Mouse (Mus musculus) cortical plate, adult 2 months (tissue): ENCODE measurements at regions not wholly inside any gene's neighbourhood (a gene's known extent, or its start where the extent isn't known, plus 50 kb on each side); places are given as distances from the start of the nearest gene placed in this dataset.

Source experiments
- H3K27ac ChIP-seq: fragments of 200-500 bp; 2 replicates; pipeline ENCODE4 v1.5.1; 2012; ENCODE audit warnings: low read length, control low read depth, inconsistent platforms; ENCODE audit not compliant: insufficient read depth
- H3K4me1 ChIP-seq: fragments of 200-500 bp; 2 replicates; pipeline ENCODE4 v1.6.1; 2011; ENCODE audit warnings: low read length; ENCODE audit not compliant: control insufficient read depth, insufficient read depth
- H3K4me3 ChIP-seq: fragments of 200-500 bp; 2 replicates; pipeline ENCODE4 v1.5.1; 2011; ENCODE audit warnings: mild to moderate bottlenecking, low read length, control low read depth; ENCODE audit not compliant: insufficient read depth
- CTCF ChIP-seq: fragments of 200-500 bp; IDR thresholded peaks from 2 replicates; pipeline ENCODE4 v1.5.1; 2011; ENCODE audit warnings: mild to moderate bottlenecking, control low read depth, low read length; ENCODE audit not compliant: insufficient read depth; ENCODE audit errors: extremely low read depth
- POLR2A ChIP-seq: fragments of 200-500 bp; IDR thresholded peaks from 2 replicates; pipeline ENCODE4 v1.6.1; 2011; ENCODE audit warnings: mild to moderate bottlenecking, low read length, control low read depth; ENCODE audit not compliant: insufficient read depth; ENCODE audit errors: extremely low read depth

GRCm38 (mm10) chr17:53343842-53344241 lies 119.3 kb downstream of the Efhb start:
- Histone ChIP-seq H3K4me3 (no peak overlapping the region), H3K27ac (no peak overlapping the region), H3K4me1 (no peaks in the 10 kb centered on the region)
- TF ChIP-seq POLR2A (no peak), CTCF (0 out of 2 replicates have a peak, but pooled peaks have one; percentile 5)

- TF ChIP-seq CTCF (no peak), POLR2A (no peak)
- no peaks in the 10 kb centered on the region for H3K4me1 ChIP-seq
- H3K27ac ChIP-seq: no peak overlapping the region
- H3K4me3 ChIP-seq: no peak overlapping the region
These were observed 140.1 kb downstream of the Efhb start for GRCm38 (mm10) chr17:53323016-53323415.
